Mouse (Mus musculus): ENCODE measurements around the gene Mosmo.
A peak's percentile ranks its signal among the peaks of the same experiment; 100 is the strongest.
"Not testable (repeated sequence)": the region's sequence is repeated elsewhere in the genome, so short reads cannot be mapped to it uniquely, and the experiment has no call there.

Gene Mosmo

GRCm38 (mm10) chr7:120703888-120704287 lies 26.5 kb downstream of the Mosmo start:
- DNase-seq (ENCODE audit: low read depth, low spot score): no peak

GRCm38 (mm10) chr7:120712071-120712470 lies 34.7 kb downstream of the Mosmo start:
- DNase-seq (ENCODE audit: low read depth, low spot score): no peak

DNA sequence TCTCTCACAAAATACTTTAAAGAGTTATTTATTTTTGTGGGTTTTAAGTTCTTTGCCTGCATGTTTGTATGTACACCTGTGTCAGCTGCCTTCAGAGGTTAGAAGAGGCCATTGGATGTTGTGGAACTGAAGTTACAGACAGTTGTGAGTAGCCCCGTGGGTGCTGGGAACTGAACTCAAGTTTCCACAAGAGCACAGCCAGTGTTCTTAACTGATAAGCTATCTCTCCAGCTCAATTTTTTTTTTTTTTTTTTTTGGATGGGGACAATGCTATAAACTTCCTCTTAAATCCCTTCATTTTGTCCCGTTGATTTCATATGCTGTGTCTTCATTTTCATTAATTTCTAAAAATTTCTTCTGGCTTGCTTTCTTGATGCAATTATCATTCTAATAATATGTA lies 35.8 kb downstream of the Mosmo start:
- no peak for DNase-seq (ENCODE audit: low read depth, low spot score)

DNA sequence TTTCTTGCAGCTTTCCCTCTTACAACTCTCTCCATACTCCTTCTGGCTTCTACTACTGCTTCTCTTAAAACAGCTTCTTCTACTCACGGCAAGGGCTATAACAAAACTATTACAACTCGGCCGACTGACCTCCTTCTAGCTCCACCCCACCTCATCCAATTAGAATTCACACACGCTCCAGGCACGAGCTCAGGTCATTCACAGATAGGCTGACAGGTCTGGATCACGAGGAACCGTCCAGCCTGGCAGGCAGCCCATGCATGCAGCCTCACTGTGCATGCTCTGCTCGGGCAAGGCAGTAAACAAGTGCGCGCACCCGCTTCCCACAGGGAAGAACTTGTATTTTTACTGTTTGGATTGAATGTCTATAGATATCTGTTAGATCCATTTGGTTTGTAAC lies 36.5 kb downstream of the Mosmo start:
- not testable (repeated sequence) for DNase-seq (ENCODE audit: low read depth, low spot score)

GRCm38 (mm10) chr7:120717261-120717660 lies 39.8 kb downstream of the Mosmo start:
- no peak for DNase-seq (ENCODE audit: low read depth, low spot score)

- no peak for DNase-seq (ENCODE audit: low read depth, low spot score)
These were observed 43.6 kb downstream of the Mosmo start for GRCm38 (mm10) chr7:120721051-120721450.

GRCm38 (mm10) chr7:120721456-120721855 lies 44.0 kb downstream of the Mosmo start:
- DNase-seq (ENCODE audit: low read depth, low spot score): no peak

- no peak for DNase-seq (ENCODE audit: low read depth, low spot score)
These were observed 44.6 kb downstream of the Mosmo start for GRCm38 (mm10) chr7:120722063-120722462.

- no peak for DNase-seq (ENCODE audit: low read depth, low spot score)
These were observed 45.4 kb downstream of the Mosmo start for GRCm38 (mm10) chr7:120722839-120723278.

- DNase-seq (ENCODE audit: low read depth, low spot score): no peak
These were observed 50.2 kb downstream of the Mosmo start for GRCm38 (mm10) chr7:120727581-120727980.

- no peak for DNase-seq (ENCODE audit: low read depth, low spot score)
These were observed 52.2 kb downstream of the Mosmo start for GRCm38 (mm10) chr7:120729635-120730034.

GRCm38 (mm10) chr7:120732906-120733305 lies 55.5 kb downstream of the Mosmo start:
- no peak for DNase-seq (ENCODE audit: low read depth, low spot score)

- DNase-seq (ENCODE audit: low read depth, low spot score): no peak
These were observed 61.6 kb downstream of the Mosmo start, which contains the start of gene Vwa3a for GRCm38 (mm10) chr7:120739018-120739417. Vwa3a (plus strand) TSS chr7:120739318.

DNA sequence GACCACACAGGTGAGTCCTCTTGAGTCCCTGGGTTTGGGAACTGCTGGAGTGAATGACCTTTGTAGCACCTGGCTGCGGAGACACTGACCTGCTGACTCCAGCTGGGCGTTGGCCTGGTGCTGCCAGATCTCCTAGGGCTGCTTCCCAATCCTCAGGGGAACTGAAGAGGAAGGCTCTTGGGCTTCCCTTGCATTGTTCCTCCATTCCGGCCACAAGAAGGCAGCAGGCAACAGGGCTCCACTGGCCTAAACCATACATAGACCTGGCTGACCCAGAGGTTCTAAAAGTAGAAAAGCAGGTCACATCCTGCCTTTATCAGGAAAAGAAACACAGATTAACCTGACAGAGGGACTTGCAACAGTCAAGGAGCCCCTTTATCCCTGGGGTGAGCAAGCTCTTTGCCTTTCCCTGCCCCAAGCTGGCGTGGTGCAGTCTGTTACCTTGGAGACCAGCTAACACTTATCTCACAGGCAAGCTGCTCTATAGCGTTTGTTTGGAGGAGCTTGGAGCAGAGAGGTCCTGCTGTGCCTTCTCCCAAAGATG lies 62.2 kb downstream of the Mosmo start:
- no peak for DNase-seq (ENCODE audit: low read depth, low spot score)

DNA sequence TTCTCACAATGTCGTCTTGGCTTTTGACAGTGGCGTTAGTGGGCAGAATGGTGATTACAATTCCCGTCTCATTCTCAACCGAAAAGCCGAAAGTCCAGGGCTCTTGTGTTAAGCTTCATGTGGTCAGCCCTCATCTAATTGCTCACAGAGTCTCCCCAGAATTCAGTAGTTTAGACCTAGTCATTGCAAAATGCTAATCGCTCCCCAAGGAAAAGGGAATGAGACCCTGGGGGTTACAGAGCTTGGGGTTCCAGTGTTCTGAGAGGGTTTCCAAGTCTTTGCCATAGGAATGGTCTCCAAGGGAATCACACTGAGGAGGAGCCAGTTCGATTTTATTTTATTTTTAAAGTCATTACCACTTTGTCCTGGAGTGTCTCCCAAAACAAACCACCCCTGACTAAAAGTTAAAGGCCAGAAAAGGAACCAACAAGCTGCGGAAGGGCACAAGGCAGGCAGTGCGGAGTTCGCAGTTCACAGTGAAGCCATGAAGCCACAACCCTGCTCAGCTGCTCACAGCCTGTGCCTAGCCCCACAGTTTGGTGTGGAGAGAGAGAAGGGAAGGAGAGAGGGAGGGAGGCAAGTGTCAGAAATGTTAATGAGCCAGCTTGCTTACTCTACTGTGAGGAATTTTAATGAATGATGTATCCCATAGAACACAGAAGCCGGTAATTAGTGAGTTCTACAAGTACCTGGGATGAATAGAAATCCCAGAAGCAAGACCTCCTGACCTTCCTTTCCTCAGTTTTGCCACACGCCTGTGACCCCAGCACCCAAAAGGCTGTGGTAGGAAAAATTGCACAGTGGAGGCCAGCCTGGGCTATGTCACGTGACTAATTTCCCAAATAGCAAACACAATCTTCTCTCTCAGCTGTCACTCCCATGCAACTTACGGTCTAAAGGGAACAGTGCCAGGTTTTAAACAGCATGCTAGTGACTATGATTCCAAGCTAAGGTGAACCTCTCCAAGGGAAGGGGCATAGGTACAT lies 66.2 kb downstream of the Mosmo start:
- DNase-seq (ENCODE audit: low read depth, low spot score): no peak

GRCm38 (mm10) chr7:120744606-120745005 lies 67.2 kb downstream of the Mosmo start:
- no peak for DNase-seq (ENCODE audit: low read depth, low spot score)

DNA sequence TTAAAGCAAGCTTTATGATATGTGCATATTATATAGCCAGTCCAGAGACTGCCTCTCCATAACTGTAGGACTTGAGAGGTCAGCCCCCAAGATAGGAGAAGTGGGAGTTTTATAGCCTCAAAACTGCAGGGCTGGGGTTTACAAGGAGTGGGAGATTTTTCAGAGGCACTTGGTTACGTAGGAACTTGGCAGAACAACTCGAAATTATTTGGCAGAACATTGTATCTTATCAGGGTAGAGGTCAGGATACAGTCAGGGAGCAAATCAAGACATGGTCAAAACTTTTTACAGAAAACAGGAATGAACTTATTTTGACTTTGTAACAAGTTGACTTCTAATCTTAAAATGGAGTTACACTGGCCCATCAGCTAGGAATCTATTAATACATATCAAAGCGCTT lies 68.6 kb downstream of the Mosmo start:
- DNase-seq (ENCODE audit: low read depth, low spot score): no peak

GRCm38 (mm10) chr7:120746821-120747220 lies 69.4 kb downstream of the Mosmo start:
- no peak for DNase-seq (ENCODE audit: low read depth, low spot score)

GRCm38 (mm10) chr7:120748478-120748877 lies 71.1 kb downstream of the Mosmo start:
- no peak for DNase-seq (ENCODE audit: low read depth, low spot score)

DNA sequence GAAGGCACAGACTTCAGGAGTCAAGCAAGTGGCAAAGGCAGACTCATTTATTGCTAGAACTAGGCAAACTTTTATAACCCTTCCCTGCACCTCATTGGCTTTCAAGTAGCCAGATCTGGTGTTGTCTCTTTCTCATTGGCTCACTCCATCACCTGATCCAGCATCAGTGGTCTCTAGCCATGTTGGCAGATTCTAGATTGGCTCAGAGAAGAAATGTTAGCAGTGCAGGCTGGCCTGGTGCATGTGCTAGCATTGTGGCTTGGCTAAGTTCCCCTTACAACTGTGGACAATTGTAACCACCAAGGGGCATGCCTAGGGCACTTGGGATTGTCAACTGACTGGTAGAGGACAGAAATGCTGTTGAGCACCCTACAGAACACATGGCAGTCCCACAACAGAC lies 73.9 kb downstream of the Mosmo start:
- DNase-seq (ENCODE audit: low read depth, low spot score): no peak

- DNase-seq (ENCODE audit: low read depth, low spot score): no peak
These were observed 74.5 kb downstream of the Mosmo start for GRCm38 (mm10) chr7:120751906-120752305.

GRCm38 (mm10) chr7:120754671-120755070 lies 77.3 kb downstream of the Mosmo start:
- peak; percentile 69 for DNase-seq (ENCODE audit: low read depth, low spot score)

DNA sequence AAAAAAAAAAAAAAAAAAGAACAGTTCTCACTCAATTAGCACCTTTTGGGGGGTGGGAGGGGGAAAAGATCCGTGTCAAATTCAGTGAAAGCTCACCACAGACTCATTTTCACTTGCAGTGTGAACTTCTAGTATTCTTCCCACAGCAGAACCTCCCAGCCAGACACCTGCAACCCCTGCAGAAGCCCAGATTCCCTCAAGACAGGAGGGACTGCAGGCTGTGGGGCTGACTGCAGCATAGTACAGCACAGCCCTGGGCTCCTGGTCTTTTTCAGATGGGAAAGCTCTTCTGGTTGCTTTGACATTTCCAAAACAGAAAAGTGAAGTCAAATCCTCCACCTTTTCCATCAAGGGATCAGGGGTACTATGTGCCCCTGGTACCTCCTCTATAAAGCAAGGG lies 90.0 kb downstream of the Mosmo start:
- no peak for DNase-seq (ENCODE audit: low read depth, low spot score)

All from retina, postnatal 7 days (tissue).